Mouse (Mus musculus): ENCODE measurements around the gene Vax2.

Gene Vax2

DNA sequence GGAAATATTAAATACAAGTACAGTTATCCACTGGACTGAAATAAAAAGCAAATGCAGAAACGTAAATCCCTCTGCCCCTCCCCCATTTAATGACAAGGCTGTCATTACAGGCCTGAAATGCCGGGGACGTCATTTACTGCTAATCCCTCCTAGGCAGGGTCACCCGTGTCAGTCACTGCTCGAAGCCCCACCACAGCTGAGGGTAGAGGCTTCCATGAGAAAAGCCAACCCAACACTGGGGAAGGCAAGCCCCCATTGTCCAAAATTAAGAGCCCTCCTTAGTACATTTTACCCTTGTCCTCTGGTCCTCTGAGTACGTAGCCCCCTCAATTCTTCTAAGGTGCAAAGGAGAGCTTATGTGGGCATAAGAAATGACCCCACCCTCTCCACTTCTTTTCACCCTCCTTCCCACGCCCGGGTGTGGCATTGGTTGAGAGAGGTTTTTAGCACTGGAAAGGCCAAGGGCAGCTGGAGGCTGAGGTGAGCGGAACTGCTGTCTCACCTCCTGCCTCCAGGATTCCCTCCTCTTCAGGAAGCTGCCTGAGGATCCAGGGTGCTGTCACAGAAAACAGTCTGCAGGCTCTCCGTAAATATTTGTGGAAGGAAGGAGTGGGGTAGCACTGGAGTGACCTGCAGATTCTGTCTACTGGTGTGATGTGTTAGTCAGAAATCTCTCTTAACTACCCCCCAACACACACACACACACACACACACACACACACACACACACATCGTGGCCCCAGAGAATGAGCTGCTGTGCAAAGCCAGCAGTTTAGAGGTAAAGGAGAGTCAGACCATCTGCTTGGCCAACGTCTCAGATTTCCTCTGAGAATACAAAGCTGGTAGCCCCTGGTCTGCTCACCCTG lies 2.4 kb downstream of the Vax2 start:
- no peak for DNase-seq

DNA sequence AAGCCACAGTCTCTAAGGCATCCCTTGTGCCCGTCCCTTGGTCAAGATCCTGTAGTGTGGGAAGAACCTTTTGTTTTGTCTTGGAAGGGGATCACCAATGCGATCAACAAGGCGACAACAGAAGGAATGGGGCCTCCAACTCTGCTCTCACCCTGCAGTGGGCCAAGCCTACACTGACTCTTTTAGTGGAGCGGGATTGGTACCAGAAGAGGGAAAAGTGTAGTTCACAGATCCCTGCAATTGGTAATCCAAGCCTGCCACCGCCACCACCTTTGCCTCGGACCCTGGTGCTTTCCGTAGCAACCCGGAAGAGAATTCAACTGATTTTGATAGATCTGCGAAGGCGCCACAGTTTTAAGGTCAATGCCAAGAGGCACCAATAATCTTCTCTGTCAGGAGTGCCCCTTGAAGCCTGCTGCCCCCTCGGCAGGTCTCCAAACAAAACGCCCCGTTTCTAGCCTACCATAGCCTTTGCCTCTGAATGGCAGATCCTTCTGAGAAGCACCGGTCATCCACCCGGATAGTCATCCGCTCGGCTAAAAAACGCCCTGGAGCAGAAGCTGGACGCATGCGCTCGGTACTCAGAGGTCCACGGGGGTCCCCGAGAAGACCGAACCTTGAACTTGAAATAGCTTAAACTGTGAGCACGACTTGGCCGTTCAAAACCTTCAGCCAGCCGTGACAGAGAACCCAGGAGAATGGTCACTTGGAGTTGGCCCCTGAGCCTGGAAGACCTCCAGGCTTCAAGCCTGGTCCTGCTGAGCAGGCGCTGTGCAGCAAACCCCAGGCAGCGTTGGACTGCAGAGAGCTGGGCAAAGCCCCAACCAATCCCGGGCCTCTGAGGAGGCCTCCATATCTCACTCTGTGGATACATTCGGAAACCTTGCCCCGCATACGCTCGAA lies 3.4 kb downstream of the Vax2 start:
- no peak for DNase-seq

DNA sequence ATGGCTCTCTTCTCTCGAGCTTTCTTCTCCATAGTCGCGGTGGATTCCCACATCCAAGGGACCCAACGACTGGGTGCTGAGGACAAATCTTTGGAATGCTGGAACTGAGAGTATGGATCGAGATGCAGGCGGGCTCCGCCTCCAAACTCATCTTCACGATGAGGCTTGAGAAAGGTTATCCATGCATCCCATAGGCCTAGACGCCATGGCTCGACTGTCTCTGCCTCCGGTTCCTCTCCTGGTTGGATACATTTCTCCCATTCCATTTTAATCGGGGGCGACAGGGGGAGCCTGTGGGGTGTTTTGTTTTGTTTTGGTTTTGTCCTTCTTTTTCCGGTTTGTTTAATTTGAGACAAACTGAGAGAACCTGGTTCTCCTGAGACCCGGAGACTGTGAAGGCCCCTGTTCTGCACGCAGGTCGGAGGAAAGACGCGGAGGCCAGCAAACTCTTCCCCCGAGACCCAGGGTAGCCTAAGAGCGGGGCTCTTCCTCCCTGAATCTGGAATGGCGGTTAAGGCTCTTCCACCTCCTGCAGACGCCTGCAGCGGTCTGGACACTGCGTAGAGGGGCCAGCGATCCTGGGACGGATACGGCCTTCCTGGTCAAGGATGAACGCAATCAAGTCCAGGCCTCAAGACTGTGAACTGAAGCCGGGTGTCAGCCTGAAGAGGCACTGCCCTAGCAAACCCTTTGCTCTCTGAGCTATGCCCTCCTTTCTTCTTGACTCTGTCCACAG lies 4.6 kb downstream of the Vax2 start:
- DNase-seq: no peak

DNA sequence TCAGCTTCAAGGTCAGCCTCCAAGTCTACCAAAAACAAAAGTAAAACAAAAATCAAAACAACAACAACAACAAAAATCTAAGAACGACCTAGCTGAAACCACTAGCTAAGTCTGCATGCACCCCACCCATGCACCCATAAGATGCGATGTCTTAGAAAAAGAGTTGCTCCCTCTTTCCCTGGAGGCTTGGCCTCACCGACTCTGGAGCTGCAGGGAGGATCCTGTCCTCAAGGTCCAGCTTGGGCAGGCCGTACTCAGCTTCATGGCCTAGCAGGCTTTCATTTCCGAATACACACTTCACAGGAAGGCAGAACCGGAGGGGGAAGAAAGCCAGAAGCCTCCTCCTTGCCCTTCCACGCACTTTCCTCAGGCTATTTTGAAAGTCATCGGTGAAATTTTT lies 6.0 kb downstream of the Vax2 start:
- DNase-seq: no peak

DNA sequence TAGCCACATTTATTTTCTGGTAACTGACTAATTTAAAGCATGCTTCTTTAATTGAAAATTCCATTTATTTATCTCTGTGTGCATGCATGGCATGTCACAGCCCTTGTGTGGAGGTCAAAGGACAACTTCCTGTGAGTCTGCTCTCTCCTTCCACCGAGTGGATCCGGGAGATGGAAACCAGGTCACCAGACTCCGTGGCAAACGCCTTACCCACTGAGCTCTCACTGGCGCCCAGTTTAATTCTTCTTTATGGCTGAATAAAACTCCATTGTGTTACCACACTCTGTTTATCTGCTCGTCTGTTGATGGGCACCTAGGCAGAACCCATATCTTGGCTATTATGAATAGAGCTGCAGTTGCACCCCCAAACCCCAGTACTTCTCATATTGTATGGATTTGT lies 11.5 kb downstream of the Vax2 start:
- no peak for DNase-seq

DNA sequence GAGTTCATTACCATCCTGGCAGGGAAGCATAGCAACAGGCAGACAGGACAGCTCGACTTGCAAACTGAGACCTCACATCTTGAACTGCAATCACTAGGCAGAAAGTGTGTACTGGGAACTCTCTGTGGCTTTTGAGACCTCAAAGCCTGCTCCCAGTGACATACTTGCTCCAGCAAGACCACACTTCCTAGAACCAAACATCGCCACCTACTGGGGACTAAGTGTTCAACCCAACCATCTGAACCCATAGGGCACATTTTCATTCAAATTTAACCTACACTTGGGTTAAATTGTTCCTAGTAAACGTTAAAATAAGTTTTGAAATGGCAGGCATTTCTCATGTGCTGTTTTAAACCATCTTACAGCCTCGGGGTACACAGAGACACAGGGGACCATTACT lies 16.1 kb downstream of the Vax2 start:
- DNase-seq: no peak

DNA sequence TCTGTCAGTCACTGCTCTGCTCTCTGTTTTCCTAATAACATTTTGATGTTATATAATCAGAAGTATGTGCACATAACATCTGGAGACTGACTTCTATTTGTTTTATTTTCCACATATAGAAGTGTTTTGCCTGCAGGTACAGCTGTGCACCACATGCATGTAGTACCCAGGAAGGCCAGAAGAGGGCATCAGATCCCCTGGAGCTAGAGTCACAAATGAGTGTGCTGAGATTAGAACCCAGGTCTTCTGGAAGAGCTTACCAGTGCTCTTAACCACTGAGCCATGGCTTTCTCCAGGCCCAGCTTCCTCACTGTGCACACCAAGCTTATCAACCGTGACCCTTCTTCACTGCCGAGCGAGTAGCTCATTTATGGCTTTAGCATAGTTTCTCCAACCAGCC lies 17.4 kb downstream of the Vax2 start:
- DNase-seq: peak; percentile 36

DNA sequence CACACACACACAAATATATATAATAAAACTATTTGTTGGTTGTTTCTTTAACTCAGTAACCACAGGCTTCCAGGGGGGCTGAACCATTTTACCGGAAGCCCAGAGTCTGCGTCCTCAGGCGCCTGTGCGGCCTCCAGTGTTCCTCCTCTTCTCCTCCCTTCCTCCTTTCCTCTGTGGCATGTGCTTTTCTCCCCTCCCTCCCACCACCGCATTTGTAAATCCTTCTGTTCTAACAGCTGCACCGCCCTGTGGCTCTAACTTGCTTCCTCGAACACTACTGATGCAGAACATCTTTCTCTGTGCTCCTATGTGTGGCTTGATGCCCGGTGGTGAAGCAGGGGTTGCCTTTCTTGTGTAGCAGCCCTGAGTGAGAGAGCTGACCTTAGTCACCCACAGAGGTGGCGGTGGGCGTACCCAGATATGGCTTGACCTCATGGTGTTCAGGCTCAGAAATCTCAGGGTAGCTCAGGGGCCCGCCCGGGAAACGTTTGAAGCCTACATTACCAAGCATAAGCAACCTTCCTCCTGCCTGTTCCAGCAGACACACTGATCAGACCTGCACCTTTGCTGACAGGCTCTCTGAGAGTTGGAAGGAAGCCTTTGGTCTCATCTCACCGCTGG lies 18.4 kb downstream of the Vax2 start:
- no peak for DNase-seq

DNA sequence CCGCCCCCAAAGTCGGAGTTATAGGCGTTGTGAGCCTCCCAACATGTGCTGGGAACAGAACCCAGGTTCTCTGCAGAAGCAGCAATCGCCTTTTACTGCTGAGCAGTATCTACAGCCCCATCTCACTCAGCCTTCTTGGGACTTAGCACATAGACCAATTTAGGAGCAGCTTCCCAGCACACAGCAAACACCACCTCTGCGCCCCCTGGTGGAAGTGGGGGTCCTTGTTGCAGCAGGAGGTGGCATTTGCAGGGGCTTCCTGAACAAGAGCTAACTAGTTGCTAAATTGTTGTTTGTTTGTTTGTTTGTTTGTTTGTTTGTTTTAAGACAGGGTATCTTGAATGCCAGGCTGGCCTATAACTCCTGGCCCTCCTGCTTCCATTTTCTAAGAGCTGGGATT lies 20.1 kb downstream of the Vax2 start:
- DNase-seq: peak; percentile 81

DNA sequence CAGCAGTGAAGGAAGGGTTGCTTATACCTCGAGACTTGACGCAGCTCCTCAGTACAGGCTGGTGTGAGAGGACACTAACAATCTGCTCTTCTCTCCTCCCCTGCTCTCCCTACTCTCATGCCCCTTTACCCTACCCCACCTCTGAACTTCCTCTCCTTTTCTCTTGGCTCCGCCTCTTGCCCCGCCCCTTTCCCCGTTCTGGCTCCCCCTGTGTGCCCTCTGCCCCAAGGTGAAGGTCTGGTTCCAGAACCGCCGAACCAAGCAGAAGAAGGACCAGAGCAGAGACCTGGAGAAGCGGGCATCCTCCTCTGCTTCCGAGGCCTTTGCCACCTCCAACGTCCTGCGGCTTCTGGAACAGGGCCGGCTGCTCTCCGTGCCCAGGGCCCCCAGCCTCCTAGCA lies 26.2 kb downstream of the Vax2 start:
- no peak for DNase-seq

DNA sequence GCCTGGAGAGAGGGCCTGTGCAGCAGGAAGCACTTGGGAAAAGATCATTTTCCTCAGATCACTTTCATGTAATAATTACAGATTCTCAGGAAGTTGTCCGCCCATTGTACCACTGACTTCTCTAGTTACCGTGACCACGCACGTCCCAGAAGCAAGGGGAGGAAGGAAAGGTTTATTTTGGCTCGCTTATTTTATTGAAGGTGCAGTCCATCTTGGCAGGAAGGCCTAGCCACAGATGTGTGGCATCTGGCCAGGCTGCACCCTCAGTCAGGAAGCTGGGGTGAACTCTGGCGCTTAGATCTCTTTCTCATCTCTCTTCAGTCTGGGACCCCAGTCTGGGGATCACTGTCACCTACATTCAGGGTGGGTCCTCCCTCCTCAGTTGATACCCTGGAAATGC lies 27.5 kb downstream of the Vax2 start:
- DNase-seq: no peak

DNA sequence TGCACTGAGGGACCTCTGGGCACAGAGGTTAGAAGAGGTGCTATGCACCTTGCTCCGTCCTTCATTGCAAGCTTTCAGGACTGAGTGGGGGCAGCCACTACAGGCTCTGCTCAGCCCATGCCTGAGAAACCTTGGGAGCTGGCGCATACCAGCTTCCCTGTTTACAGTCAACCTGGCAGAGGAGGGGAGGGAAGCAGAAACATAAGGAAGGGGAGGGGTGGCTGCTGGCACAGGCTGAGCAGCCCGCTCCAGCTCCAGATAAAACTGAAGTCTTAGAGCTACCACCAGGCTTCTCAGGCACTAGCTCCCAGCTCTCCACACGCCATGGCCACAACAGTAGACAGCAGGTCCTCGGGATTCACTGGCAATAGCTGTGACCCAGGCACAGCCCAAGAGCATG lies 31.7 kb downstream of the Vax2 start, which contains the start of gene Atp6v1b1:
Gene Atp6v1b1, plus strand, starts transcription at position 230 of the 400 bp plus-strand sequence.
- DNase-seq: no peak

DNA sequence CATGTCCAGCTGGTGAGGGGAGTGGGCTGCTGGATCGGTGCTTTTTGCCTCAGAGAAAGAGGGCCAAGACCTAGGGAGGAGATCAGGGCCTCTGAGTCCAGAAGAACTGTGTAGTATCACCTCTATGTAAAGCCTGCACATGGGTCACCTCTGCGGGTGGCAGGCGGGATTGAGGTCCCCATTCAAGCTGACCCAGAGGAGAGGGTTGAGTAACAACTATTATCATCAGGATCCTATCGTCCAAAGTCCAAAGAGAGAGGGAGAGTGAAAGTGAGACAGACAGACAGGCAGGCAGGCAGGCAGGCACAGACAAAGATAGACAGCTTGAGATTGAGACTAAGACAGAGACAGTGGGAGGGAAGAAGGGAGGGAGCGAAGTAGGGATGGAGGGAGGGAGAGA lies 32.1 kb downstream of the Vax2 start:
- no peak for DNase-seq

DNA sequence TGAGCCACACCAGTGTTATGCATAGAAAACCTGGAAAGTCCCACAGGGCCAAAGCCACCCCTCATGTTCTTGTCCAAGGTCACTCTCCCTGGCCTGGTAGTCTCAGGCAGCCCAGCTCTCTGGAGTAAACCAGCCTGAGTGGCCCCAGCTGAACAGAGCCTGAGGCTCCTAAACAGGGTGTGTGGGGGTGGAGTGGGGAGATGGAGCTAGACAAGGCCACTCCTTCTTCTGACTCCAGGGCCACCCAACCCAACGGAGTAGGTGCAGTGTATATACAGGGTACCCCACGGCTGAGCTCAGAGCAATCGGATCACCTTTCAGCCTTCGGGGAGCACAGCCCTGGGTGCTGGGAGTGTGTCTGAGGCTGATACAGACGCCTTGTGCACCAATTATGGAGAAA lies 33.1 kb downstream of the Vax2 start:
- no peak for DNase-seq

DNA sequence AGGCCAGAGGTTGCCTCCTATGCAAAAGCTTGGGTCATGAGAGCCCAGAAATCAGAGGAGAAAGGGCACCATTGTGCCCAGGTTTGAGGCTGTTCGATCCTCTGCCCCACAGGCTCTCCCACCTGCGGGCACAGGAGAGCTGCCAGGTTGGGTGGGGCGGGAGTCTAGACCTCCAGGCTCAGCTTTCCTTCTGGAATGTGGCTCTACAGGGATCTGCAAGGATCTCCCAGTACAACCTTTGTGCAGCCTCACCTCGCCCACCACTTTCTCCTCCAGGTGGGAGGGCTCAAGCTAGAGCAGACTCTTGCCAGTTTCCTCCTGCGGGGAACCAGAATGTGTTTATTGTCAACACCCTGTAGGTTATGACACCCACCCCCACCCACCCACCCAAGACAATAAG lies 33.5 kb downstream of the Vax2 start:
- no peak for DNase-seq

DNA sequence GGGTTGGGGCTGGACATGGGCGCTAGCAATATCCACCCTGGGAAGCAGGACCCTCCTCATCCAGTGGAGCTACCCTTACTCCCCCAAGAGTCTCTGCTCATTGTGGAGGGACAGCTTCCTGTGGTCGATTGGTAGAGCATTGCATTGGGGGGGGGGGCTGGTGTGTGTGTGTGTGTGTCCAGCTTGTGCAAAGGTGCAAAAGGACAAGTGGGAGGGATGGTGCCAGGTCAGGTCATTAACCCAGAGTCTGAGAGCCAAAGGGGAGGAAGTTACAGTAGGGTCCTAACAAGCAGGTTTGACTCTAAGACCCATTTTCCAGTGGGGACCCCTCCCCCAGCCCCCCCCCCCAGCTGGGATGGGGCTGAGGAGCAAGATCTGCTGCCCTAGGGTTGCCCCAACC lies 34.4 kb downstream of the Vax2 start:
- DNase-seq: no peak

DNA sequence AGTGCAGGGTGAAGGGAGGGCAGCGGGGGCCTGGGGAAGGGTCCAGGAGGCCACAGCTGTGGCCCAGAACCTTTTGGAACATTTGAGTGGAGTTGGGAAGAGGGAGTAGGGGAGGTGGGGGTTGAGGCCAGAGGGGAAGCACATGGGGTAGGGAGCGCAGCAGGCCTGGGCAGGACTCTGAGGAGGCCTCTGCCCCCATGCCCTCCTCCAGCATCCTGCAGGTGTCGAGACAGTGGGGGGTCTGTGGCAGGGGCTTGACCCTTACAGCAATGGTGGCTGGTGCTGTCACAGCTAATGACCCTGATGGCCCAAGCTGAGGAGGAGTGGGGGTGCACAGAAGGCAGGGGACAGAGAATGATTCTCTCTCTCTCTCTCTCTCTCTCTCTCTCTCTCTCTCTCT lies 38.2 kb downstream of the Vax2 start:
- DNase-seq: no peak

DNA sequence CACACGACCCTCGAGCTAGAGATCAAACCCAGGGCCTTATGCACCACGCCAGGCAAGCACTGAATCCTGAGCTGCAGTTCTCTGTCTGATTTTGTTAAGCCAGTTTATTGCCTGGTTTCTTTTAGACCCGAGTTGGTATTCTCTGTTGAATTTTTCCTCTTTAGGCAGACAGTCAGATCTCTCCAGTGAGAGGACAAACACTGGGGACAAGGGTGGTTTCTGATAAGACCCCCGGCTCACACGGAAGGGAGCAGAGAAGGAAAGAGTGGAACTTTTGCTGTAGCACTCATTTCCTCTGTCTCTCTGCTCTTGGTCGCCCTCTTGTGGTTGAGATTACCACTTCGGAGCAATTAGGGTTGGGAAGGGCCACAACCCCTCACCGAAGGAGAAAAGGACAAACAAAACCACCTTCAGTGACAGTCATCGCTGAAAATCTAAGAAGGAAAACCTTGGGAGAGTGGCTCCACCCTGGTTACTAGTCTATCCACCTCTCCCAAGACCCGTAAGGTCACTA lies 39.2 kb downstream of the Vax2 start:
- peak; percentile 80 for DNase-seq

DNA sequence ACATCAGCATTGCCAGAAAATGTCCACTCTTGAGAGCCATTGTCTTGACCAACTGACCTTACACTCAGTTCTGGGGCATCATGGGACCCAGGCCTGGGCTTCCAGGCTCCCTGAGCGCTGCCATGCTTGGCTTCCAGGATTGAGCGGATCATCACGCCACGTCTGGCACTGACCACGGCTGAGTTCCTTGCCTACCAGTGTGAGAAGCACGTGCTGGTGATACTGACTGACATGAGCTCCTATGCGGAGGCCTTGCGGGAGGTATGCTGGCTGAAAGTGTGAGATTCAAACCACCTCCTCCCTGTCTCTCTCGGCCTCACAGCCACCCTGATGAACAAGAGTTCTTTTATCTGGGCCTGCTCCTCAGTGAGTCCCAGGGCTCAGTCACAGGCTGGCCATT lies 45.0 kb downstream of the Vax2 start:
- no peak for DNase-seq

DNA sequence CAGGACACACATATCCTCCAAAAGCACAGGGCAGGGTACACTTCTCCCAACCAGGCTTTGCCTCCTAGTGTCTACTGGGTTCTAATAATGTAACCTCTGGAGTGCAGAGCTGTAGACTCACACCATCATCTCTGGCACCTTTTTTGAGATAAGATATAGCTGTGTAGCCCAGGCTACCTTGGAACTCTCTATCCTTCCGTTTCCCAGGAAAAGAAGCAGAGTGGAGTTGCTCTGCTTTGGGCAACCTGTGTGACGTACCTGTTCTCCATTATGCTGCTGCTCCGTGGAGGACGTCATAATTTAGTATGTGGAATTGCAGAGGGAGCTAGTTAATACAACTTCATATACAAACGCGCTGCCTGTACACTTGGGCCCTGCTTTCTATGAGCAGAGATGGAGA lies 51.3 kb downstream of the Vax2 start, which contains the start of gene Ankrd53:
Gene Ankrd53, plus strand, starts transcription at position 301 of the 400 bp plus-strand sequence.
- DNase-seq: no peak

DNA sequence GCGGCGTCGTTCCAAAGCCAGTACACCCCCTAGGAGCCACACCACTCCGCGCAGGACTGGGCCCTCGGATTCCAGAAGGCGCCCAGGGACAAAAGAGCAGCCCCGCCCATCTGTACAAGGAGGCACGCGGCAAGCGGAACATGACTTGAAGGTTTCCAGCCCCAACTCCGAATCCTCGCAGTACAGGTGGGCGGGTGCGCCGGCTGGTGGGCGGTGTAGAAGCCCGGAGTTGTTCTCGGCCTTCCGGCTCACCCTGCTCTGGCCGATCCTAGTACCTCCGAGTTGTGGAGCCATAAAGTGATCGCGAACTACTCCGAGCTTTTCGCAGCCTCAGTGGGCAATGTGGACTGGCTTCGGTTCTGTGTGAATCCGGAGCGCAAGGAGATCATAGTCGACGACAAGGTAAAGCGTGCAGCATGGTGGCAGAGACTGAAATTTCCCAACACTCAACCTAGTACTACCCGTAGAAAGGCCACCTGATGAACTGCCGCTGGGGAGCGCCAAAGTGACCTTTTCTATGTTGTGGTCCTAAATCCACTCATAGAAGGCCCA lies 51.9 kb downstream of the Vax2 start:
- DNase-seq: peak; percentile 34

DNA sequence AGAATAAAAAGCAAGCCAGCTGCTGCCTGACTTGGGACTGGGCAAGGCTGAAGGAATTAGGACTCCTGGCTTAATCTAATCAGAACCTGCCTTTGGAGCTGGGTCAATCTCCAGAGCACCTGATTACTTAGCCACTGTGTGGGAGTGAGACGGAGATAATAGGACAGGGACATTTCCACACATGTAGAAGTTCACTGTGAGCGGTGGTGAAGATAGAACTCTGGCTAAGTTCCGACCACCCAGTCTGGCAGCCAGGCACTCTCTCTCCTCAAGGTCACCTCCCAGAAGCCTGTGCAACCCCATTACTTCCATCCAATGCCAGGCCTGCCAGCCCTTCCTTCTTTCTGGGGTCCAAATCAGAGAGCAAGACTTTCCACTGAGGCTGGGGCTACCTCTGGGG lies 55.9 kb downstream of the Vax2 start:
- no peak for DNase-seq
